Mouse (Mus musculus) skeletal muscle tissue, adult 2 months (tissue): ENCODE results near the gene Gpr22.

Source experiments
- DNase-seq: peaks from one replicate; pipeline ENCODE4 v3.0.0-alpha.2; 2012; ENCODE audit warnings: low read depth, low spot score

Gene Gpr22

GRCm38 (mm10) chr12:31713600-31713999 is at the start of gene Gpr22:
Gene Gpr22, minus strand, starts transcription at chr12:31713947.
- no peak for DNase-seq

- DNase-seq = no peak
Measured at GRCm38 (mm10) chr12:31755885-31756755, 42.4 kb upstream of the Gpr22 start.

DNA sequence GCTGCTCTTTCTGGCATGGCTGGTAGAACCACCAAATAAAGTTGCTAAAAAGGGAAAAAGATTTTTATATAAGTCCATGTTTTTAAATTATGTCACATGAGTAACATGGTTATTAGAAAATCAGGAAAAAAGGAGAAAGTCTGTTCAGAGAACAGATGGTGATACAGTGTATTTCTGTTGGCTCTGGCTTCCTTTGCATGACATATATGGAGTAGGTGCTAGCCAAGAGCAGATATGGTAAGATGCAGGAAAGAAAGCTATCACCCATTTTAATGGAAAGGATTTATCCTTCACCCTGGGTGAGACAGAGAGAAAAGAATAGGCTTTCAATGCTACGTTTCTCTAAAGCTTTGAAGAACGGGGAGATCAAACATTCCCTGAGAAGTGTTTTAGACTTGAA is 40.7 kb upstream of the Gpr22 start:
- DNase-seq = no peak

DNA sequence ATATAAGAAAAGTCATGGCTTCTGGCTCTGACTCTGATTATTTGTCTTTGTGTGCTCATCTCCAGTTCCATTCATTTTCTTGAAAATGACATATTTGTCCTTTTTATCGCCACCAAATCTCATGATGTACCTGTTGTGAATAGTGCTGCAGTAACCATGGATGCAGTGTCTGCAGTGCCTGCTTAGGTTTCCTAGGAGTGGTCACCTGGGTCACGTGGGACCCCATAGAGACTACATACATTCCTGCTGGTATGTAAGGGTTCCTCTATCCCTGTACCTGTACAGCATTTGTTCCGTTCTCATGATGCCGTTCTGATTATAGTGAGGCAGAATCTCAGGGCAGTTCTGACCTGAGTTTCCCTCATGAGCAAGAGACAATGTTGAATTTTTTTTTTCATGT is 36.1 kb upstream of the Gpr22 start:
- DNase-seq = no peak

DNA sequence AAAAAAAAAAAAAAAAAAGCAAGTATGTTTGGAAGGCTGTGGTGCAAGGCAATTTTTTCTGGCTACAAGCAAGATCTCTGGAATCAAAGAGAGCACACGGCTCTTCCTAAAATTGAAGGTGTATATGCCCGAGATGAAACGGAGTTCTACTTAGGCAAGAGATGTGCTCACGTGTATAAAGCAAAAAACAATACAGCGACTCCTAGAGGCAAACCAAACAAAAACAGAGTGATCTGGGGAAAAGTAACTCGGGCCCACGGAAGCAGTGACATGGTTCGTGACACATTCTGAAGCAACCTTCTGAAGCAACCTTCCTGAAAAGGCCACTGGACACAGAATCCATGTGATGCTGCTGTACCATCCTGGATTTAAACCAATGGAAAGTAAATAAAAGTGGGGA is 33.6 kb upstream of the Gpr22 start:
- DNase-seq = no peak

- DNase-seq = no peak
Measured at GRCm38 (mm10) chr12:31734616-31735015, 20.9 kb upstream of the Gpr22 start.

DNA sequence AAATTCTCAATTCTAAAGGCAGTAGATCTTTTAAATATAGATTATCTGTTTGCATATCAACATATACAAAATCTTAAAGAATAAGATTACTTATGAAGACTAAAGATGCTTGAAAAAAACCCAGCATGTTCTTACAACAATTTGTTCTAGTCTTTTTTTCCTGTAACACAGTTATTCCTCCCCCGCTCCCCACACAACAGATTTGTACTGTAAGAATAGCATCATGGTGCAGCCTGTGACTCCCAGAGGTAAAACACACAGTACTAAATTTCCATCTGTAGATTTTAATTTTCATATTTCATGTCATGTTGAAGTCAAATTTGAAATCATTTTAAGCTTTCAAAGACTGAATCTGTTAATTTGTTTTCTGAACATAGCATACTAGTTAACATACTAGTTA is 16.4 kb upstream of the Gpr22 start:
- DNase-seq = no peak

DNA sequence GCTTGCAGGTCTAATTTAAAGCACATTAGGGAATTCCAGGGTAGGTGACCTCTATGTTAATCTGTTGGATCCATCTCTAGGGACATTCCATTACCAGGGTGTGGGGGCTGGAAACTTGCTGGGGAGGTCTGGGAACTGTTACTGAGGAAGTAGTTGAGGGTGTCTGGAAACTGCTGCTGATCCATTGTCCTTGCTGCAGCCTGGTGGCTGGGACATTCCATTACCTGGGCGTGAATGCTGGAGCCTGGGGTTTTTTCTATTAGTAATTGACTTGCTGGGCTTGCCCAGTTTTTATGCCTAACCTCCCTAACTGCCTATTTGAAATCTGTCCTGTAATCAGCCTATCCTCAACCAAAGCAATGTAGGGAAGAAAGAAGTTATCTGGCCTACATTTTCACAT is 13.0 kb upstream of the Gpr22 start:
- DNase-seq = no peak

DNA sequence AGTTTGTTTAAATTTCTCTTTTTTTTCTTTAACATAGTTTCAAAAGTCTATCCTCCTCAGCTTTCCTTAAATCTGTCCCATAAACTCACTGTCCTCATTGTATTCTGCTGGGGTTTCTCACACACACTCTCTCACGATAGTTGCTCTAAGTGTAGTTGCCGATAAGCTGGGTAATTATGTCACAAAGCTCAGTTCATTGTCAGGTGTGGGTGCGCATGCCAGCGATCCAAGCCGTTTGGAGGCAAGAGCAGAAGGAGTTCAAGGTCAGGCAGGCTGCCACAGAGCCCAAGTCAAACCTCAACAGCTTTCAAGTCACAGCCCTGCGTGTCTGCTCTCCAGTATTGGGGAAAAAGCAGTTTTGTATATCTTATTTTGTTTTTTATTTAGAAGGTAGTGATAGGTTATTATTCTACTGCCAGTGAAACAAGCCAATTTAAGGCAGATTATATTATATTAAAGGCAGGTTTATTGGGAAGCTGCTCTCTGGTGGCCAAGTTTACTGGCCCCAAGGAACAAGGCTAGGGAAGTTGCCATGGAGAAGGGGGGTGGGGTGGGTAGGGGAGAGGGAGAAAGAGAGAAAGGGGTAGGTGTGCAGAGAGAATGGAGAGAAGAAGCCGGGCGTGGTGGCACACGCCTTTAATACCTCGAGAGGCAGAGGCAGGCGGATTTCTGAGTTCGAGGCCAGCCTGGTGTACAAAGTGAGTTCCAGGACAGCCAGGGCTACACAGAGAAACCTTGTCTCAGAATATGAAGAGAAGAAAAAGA is 11.9 kb upstream of the Gpr22 start:
- no peak for DNase-seq

DNA sequence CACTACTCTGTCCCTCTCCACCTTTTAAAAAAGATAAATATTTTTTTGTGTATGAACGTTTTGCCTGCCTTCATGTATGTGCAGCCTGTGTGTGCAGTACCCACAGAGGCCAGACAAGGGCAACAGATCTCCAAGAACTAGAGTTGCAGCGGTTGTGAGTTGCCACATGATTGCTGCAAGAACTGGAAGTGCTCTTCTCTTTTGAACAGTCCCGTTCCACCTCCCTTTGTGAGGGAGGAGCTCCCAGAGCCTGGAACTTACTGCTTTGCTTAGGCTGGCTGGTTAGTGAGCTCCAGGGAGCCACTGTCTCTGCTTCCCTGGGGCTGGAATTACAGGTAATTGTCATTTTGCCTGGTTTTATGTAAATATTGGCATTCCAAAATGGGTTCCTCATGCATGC is 10.8 kb upstream of the Gpr22 start:
- DNase-seq = no peak

DNA sequence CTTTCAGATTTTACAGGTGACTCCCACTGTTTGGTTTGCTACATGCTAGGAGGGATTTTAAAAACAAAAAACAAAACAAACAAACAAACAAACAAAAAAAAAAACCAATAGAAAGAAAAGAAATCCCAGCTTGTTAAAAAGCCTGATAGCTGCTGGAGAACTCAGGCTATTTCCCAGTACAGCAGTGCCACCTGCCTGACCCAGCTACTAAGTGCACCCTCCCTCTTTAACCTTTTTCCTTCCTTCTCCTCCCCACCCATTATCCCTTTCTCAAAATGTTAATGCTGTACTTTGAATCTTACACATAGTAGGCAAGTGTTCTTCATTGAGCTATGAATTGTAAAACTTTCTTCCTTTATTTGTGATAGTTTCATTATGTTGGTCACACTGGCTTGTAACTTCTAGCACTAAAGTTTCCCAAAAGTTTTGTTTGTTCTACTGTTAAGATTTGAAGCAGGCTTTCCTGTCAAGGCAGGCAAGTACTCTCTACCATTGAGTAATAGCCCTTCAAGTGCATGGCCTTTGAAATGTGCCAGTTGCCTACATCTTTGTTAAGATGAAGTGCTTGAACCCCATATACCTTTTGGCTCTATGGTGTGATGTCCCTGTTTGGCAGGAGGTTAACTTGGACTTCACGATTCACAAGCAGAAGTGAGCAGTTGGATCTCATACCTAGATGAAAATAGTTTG is 6.0 kb upstream of the Gpr22 start:
- no peak for DNase-seq

GRCm38 (mm10) chr12:31714070-31714469 is 323 bp upstream of the Gpr22 start:
- no peak for DNase-seq

- DNase-seq = no peak
Measured at GRCm38 (mm10) chr12:31712727-31713126, 1.0 kb downstream of the Gpr22 start.

GRCm38 (mm10) chr12:31712233-31712632 is 1.5 kb downstream of the Gpr22 start:
- no peak for DNase-seq

- no peak for DNase-seq
Measured at GRCm38 (mm10) chr12:31709665-31710064, 4.1 kb downstream of the Gpr22 start.

GRCm38 (mm10) chr12:31707531-31707930 is 6.2 kb downstream of the Gpr22 start:
- DNase-seq = no peak

GRCm38 (mm10) chr12:31706168-31706567 is 7.6 kb downstream of the Gpr22 start:
- no peak for DNase-seq

DNA sequence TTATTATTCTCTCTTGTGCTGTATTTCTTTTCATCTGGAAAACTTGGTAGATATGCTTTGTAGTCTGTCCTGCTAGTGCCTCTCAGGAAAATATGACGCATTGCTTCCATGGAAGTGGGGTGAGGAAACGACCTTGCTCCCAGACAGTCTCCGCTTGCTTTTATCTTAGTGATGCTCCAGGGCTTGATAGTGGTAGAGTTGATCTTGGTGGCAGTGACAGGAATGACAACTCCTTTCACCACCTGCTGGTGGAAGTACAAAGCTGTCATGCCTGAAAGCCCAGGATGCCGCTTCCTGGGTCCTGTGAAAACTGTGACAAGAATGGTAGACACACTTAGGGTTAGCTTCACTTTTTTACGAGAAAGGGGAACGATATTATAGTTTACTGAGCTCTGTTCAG is 9.8 kb downstream of the Gpr22 start:
- DNase-seq = no peak

DNA sequence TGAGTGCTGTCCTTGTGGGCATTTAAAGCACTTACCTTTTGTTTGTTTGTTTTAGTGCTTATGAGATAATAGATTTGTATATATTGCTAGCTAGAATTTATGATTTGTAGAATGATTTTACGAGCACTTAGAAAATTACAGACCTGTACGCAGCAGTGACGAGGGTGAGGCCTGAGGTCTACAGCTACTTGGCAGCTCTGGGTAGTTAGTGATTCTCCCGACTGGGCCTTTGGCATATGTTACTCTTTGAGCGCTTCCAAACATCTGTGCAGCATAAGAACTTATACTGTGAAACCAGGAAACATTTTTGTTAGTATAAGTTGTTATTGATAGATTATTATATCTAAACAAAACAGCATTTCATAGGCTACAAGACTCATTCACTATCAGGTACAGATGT is 12.3 kb downstream of the Gpr22 start:
- DNase-seq = no peak

DNA sequence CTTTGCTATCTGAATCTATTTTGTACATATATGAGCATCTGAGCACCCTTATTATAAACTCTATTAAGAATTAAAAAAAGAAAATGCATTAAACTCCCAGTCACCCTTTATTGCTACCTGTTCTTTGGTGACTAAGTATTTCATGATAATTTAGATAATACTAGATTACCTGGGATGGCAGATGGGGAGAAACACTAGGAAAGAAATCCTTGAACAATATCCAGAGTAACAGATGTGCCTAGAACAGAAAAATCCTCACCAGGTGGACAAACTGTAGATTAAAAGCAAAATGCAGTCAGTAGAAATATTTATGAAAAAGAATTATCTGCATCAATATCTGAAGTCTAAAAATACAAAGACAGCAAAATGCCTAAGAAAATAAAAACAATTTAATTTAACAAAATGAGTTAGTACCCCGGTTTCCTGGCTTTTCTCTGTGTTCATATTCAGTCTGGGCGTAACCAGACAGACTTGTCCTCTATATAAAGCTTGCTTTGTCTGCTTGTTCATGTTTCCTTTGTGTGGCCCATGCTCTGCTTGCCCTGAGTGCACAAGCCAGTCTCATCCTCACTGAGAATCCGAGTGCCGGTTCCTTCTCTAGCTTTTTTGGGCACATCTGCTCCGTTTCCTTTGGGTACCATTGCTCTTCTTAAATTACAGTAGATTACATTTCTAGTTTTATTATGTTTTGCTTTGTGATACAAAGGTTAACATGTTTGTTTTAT is 13.0 kb downstream of the Gpr22 start:
- no peak for DNase-seq

DNA sequence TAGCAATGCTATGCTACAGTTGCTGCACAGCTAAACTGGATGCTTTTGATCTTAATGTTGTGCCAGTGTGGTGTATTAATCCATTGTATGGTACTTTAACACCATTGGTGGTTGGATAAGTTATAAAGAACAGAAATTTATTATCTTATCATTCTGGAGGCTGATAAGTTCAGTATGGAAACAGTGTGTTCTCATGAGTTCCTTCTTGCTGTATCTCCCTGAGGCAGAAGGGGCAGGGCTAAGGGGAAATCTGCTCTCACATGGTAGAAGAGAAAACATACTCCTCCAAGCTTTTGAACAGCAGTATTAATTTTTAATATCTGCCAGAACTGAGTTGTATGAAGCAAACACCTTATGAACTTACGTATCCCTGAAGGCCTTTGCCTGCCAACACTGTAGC is 20.5 kb downstream of the Gpr22 start:
- DNase-seq = no peak

DNA sequence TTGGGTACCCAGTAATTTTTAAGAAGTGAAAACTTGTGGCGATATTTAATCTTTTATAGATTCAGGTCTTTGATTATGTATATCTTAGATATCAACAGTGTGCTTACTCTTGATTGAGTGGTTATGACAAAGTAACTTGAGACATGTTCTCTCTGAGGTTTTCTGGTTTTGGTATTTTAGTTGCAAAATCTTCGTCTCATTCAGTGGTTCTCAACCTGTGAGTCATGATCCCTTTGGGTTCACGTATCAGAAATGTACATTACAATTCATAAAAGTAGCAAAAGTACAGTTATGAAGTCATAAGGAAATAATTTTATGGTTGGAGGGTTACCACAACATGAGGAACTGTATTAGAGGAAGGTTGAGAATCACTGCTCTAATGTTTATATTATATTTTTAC is 27.1 kb downstream of the Gpr22 start:
- no peak for DNase-seq
